Mouse (Mus musculus) heart, adult 2 months (tissue): ENCODE measurements around the gene Mak.

Experiments used
- CTCF ChIP-seq: fragments of 200-600 bp; IDR thresholded peaks from 2 replicates; pipeline ENCODE4 v1.8.1; 2022; ENCODE audit warnings: antibody characterized with exemption, mild to moderate bottlenecking, moderate library complexity
- EP300 ChIP-seq: fragments of 200-500 bp; IDR thresholded peaks from 2 replicates; pipeline ENCODE4 v1.6.1; 2011; ENCODE audit warnings: low read depth, low read length, control low read depth; ENCODE audit not compliant: insufficient read depth

DNA sequence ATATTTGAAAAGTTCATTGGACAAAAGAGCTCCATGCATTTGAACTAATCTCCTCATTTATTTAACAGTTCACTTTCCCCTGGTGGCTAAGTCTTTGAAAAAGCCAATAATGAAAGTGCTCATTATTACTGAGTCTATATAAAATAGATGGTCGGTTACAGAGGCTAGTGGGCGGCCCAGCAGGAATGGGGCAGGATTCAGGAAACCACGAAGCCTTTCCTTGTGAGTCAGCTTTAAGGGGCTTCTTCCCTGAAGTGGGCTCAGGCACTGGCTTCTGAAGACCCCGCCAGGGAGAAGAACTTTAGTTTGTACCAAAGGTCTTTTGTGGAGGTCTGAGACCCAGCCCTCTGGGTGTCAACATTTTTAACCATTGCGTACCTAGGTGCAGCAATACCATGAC, 27.5 kb downstream of the Mak start:
- no peak for TF ChIP-seq EP300
- no peak for TF ChIP-seq CTCF
